Mouse (Mus musculus) liver, adult 2 months (tissue): ENCODE results near the gene Eaf1.

Source experiments
- CTCF ChIP-seq: fragments of 200-500 bp; IDR thresholded peaks from 2 replicates; pipeline ENCODE4 v1.5.1; 2011; ENCODE audit warnings: low read depth, low read length, control low read depth
- POLR2A ChIP-seq: fragments of 200-500 bp; IDR thresholded peaks from 2 replicates; pipeline ENCODE4 v1.6.1; 2011; ENCODE audit warnings: low read length, control low read depth; ENCODE audit not compliant: insufficient read depth; ENCODE audit errors: extremely low read depth

GRCm38 (mm10) chr14:31510322-31510721, 16.1 kb downstream of the Eaf1 start:
- TF ChIP-seq CTCF = no peak
- no peak for TF ChIP-seq POLR2A
